Mouse (Mus musculus) MEL-GATA-1-ER (cell line): ENCODE measurements around the gene Sptlc3.

Source experiments
- DNase-seq: peaks from one replicate; pipeline ENCODE4 v3.0.0-alpha.2; 2012; ENCODE audit warnings: low read depth; ENCODE audit errors: extremely low read depth

The Sptlc3 gene

GRCm38 (mm10) chr2:139634506-139634905 lies 140.8 kb downstream of the Sptlc3 start:
- no peak for DNase-seq

GRCm38 (mm10) chr2:139637861-139638260 lies 144.1 kb downstream of the Sptlc3 start:
- no peak for DNase-seq

GRCm38 (mm10) chr2:139641757-139642385 lies 148.2 kb downstream of the Sptlc3 start:
- no peak for DNase-seq

- no peak for DNase-seq
Measured at GRCm38 (mm10) chr2:139649518-139649917, 155.8 kb downstream of the Sptlc3 start.

- no peak for DNase-seq
Measured at GRCm38 (mm10) chr2:139656750-139657149, 163.0 kb downstream of the Sptlc3 start.

GRCm38 (mm10) chr2:139671838-139672237 lies 178.1 kb downstream of the Sptlc3 start:
- no peak for DNase-seq

GRCm38 (mm10) chr2:139672371-139672770 lies 178.7 kb downstream of the Sptlc3 start:
- no peak for DNase-seq

GRCm38 (mm10) chr2:139677065-139677762 lies 183.5 kb downstream of the Sptlc3 start:
- DNase-seq = no peak

- DNase-seq = no peak
Measured at GRCm38 (mm10) chr2:139677809-139678274, 184.1 kb downstream of the Sptlc3 start, which contains the start of gene Ism1. TSS of gene Ism1 (plus strand) at chr2:139678178.

- no peak for DNase-seq
Measured at GRCm38 (mm10) chr2:139678275-139679140, 184.8 kb downstream of the Sptlc3 start.

GRCm38 (mm10) chr2:139682540-139682939 lies 188.8 kb downstream of the Sptlc3 start:
- no peak for DNase-seq
